Mouse (Mus musculus): ENCODE data around the gene Ptpn14. TPM values are rescaled to one million over a fixed set of nuclear protein-coding genes. Genes with fewer than 3 reads are reported as not detected.

Gene Ptpn14
- total RNA-seq, 2 experiments from 2014 or later = 29.3 to 33.7 TPM

DNA sequence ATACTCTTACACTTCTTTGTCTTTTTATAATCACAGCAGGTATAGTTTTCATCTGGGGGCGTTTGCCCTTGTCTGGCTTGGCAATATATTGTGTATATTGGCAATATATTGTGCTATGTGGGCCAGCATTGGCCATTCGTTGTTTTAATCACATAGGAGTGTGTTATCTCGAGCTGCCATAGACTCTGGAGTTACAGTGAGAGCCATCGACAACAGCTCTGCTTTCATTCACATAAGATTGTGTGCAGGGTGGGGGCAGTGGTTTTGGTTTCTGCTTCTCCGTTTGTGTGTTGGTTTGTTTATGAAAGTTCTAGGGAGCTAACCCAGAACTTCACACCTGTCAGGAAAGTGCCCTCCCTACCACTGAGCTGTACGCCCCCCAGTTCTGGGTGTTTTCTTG, 138.6 kb downstream of the Ptpn14 start:
- no peak for DNase-seq

DNA sequence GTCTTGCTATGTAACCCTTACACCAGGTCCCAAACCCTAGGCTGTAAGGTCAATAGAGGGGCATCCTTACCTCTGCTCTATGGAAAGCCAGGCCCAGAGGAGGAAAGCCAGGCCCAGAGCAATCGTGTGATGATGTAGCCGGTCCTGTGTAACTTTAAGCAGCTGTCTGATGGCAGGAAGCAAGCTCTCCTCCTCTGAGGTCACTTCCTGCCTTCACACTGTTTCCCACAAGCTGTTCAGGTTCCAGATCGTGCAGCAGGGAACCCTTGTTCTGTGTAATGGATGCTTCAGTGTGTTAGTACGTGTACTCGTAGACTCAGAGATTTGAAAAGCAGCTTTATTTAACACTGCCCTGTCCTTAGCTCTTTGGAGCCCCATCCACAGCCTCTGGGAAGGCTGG, 139.0 kb downstream of the Ptpn14 start:
- DNase-seq = peak; percentile 67

DNA sequence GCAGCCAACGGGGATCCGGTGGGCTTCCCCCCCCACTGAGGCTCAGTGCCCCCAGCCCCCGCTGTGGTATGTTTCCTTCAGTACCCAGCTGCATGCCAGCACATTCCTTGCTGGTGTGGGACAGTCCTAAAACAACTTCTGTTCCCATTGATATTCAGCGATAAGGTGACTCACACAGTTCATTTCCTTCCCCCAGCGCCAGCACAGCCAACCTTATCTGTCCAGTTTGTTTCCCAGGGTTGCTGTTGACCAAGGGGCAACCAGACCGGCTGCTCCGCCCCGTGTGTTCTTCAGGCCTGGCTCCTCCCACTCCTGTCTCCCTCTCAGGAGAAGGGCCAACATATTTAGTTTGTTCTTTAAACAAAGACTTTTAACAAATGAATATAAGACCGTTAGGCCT, 139.4 kb downstream of the Ptpn14 start:
- DNase-seq = peak; percentile 78 to 89

DNA sequence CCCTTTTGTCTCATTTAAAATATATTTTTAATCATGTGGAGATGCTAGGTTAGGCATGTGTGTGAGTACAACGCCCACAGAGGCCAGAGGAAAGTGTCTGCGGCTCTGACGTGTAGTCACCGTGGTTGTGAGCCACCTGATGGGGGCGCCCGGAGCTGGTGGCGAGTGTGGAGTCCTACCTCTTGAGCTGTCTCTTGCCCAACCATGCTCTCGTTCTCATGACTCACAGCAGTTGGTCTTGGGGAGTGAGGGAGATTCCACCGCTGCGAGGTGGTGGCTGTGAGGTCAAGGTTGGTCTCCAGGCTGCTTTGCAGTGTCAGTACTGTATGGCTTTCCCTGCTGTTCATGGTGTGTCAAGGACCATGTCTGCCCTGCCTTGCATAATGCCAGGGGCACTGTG, 140.0 kb downstream of the Ptpn14 start:
- DNase-seq = no peak

DNA sequence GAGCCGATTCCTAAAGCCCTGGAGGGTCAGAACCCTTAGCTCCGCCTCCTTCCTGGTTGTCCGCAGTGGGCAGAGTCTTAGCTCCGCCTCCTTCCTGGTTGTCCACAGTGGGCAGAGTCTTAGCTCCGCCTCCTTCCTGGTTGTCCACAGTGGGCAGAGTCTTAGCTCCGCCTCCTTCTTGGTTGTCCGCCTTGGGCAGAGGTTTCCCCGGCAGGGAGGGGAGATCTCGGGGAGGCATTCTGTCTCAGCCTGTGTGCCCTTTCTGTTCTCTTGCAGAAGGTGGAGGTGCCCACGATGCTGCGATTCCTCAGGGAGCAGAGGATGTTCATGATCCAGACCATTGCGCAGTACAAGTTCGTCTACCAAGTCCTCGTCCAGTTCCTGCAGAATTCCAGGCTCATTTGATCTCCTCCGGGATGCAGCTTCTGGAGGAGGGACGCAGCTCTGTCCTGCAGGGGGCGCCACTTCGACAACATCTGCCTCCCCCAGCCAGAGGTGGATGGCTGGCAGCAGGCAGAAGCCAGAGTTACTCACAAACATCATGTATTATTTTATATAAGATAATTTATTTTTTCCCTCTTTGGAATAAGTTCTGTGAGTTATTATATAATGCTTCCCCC, 141.7 kb downstream of the Ptpn14 start:
- DNase-seq = no peak

DNA sequence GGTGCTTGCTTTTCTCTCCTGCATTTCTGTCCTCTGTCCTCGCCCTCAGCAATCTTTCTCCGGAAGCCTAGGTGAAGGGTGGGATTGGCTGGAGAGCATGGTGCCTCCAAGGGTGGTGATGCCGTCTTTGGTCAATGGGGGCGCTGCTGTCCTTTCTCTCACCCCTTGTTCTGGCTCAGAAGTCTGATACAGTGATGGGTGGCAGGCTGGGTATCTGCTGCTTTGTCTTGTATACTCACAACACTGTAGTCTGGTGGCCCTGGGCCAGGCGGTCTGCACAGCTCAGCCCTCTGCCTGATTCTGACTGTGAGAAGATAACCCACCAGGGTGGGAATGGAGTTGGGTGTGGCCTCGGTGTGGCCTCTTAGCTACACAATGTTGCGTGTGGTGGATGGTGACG, 142.5 kb downstream of the Ptpn14 start:
- DNase-seq = no peak

DNA sequence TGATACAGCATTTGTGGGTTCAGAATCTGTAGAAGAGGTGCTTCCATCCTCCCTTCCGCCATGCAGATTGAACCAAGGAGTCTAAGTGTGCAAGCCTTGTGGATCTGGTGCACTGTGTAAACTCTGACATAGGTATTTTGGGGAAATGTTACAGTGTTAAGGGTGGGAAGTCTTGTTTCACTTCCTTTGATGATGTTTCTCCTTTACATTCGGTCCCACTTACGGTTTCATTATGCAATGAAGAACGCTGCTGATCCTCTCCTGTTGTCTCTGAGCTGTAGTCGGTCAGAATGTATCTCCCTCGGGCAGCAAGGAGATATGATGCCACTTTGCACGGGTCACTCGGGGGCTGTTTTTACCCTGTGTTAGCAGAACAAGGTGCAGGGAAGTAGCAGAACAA, 143.6 kb downstream of the Ptpn14 start:
- no peak for DNase-seq

DNA sequence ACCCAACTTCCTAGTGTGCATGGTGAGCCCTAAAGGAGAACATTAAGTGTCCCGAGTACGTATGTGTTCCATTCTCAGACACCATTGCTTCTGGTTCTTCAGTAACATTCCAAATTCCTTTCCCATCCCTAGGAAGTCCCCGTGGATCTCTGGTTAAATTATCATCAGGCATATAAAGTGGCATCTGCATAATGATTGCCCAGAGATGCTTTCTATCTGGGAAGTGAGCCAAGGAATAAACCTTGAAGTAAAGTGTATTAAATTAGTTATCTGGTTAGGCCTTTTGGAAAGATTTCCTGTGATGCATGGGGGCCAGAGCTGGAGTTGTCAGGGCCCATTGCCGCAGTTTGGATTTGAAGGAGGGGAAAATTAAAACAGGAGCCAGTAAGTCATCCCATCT, 144.0 kb downstream of the Ptpn14 start:
- no peak for DNase-seq

DNA sequence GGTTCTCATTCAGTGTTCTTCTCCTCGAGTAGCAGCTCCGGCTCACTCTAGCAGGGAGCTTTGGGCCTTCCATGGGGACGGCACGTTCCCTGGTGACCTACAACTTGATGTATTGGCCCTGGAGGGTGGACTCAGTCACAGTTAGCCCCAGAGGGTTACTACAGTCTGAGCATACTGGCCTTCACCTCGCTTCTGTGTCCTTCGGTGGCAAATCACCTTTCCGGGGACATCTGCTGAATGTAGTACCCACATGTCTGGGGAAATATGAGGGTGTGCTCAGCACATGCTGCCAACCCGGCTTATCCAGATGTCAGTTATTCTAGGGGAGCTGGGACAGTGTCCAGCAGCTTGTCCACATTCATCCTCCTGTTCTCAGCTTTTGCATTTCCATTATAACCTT, 145.5 kb downstream of the Ptpn14 start:
- DNase-seq = peak; percentile 56

DNA sequence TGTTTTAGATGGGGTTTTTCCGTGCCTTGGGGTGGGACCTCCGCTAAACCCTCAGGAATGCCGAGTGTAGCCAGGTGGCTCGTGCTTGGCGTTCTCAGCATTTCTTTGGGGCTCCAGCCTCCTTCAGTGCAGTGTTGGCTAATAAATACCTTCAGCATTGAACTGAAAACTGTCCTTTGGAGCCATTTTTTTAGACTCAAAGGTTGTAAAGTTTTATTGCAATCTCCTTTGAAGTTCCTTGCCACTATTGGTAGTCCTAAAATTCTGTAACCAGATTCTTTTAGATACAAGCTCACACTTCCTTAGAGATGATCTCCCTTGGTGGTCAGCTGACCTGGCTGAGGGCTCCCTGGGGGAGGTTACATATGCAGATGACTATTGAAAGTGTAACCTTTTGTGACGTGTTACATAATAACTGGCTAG, 147.4 kb downstream of the Ptpn14 start:
- DNase-seq = no peak

DNA sequence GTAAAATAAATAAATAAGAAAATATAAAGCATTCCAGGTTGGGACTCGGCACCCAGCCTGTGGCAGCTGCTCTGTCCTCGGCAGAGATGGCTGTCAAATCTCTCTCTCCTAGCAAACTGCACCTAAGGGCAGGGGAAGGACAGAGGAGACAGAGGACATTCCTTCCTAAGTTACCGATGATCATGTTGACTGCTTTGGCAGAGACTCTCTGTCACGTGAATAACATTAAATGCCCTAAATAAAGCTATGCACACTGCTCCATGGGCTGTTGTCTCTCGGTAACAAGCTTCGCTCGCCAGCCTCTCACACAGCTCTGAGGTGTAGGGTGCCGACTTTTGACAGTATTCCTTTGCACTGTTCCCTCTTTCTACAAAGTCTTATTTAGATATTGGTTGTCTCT, 148.1 kb downstream of the Ptpn14 start:
- DNase-seq = peak; percentile 61 to 73

DNA sequence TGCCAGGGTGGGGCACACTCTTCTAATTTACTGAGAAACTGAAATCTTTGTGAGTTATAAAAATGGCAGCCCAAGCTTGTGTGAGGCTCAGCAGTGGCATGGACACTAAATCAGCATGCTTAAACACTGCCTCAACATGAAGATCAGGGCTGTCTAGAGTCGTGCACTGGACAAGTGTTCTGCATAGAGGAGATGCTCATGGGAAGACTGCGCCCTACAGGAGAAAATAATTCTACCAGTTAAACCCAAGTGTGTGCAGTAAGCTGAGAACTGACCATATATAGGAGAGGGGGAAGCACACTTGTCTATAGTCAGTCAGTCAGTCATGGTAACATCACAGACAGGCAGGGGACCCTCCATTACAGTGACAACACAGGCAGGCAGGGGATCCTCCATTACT, 151.1 kb downstream of the Ptpn14 start:
- no peak for DNase-seq

DNA sequence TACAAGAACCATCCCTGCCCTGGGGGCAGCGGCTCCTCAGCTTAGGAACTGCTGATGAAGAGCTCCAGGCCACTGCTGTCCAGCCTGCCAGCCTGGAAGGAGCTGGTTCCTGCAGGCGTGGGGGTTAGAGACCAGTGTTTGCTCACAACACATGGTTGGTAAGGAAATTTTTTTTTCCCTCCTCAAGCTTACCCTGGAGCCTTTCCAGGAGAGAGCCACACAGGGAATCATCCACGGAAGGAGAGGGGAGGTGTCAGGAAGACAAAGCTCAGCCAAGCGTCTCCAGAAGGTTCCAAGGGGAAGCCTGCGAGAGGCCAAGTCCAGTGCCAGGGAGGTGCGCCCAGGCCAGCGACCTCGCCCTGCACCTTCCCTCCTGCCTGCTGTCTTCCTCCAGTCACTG, 151.9 kb downstream of the Ptpn14 start:
- DNase-seq = peak in 1 of 2 experiments; percentile 80

DNA sequence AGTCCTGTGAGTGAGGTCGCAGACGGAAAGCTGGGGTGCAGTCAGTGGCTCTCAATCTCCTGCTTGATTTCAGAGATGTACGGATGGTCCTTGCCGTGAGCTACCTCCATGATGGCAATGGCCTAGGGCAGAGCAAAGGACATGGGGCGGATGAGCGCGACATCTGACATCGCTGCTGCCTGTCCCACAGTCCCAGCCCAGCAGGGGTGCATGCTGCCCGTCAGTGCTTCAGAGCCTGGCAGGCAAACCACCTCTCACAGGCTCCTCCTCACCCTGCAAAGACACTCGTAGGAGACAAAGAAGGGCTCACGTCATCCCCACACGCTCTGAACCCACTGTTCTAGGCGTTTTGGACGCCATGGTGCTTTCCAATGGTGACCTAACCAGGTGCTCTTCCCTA, 152.7 kb downstream of the Ptpn14 start:
- DNase-seq = no peak

DNA sequence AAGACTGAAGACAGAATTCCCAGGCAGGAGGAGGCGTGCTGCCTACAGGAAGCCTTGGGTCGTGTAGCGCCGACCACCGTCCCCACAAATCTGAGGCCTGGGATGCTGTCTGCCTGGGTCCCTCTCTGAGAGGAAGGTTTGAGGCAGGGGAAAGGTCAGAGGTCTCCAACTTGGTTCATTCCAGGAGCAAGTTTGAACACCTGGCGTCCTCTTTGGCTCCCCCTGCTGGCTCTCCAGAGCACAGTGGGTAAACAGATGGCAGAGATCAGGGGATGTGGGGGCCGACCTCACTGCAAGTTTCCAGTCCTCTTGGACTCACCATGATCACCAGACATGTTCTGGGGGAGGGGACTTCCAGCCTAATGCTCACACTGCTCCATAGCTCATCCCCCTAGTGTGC, 154.8 kb downstream of the Ptpn14 start:
- peak; percentile 51 to 78 for DNase-seq

DNA sequence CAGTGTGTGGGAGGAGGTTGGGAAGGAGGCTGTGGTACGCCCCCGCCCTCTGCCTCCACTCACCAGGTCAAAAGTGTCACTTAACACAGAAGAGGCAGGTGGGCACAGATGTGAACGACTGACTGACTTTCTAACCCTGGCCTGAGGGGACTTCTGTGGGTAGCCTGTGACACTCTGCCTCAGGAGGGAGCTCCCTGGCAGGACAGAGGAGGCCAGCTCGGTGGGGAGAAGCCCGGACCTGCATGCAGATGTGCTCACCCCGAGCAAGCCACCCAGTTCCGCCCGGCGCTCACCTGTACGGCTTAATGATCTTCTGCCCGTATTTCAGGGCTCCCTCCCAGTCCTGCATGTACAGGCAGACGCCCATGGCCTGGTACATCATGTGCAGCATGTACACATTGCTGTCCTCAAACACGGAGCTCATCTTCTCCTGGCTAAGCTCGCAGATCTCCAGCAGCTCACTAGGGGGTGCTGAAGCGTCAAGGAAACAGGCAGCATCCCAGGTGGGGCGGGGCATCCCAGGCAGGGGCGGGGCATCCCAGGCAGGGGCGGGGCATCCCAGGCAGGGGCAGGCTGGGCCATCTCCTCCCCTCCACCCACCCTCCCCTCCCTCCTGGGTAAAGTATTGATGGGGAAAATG, 155.6 kb downstream of the Ptpn14 start:
- peak; percentile 52 to 72 for DNase-seq

DNA sequence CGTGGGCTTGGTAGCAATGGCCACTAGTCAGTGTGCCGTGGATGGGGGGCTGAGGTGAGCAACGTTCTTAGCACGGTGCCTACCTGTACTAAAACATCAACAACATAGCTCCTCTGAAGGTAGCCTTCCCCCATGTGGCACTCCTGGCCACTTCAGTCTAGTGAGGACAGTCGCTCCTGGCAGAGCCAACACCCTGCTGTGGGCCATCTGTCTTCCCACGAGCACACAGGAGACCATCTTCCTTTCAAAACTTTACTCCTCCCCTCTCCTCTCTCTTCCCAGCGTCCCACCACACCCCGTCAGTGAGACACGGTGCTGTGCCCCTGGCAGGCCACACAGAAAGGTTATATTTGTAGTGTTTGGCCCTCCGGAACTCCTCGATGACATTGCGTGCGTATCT, 156.9 kb downstream of the Ptpn14 start:
- no peak for DNase-seq

DNA sequence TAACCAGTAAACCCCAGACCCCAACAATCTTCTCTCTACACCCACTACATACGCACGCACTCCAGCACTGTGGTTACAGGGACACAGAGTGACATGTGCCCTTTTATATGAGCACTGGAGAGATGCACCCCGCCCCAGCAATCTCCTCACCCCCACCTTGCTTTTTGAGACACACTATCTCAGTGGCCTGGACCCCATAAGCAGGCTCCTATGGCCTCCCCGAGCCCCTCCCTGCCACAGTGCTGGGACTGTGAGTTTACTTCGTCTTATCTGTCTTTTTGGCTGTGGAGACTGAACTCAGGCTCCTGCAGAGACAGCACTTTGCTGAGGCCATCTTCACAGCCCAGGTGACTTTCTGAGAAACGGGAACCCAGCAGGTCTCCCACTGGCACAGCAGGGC, 157.9 kb downstream of the Ptpn14 start:
- DNase-seq = no peak

DNA sequence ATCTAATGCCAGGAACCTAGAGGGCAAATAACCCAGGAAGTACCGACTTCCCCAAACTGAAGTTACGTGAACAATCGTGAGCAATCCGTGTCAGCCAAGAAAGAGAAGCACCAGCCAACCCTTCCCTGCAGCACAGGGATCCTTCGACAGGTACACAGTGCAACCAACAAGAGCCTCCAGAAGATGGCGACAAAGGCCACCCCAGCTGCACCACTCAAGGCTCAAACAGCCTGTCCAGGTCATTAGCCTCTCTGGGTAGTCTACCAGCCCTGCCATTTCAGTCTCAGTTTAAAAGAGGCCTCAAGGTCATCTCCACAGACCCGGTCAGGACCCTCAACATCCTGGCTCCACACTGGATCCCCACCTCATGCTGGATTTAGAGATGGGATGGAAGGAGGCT, 159.4 kb downstream of the Ptpn14 start:
- peak; percentile 69 to 77 for DNase-seq

DNA sequence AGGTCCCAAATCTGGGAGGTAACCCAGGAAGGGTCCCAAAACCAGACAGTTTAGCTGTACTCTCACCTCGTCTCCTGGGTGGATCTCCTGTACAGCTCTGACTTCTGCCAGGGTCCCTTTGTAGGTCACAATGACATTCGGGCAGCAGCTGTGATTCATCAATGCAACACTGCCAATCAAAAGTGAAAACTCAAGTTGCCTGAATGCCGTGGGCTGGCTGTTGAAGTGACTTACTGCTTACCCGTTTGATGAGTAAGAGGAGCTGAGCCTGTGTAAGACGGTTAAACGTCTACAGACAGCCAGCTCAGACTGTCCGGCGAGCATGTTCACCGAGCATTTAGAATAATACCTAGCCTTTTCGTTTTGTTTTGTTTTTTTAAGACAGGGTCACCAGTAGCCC, 160.7 kb downstream of the Ptpn14 start:
- no peak for DNase-seq

DNA sequence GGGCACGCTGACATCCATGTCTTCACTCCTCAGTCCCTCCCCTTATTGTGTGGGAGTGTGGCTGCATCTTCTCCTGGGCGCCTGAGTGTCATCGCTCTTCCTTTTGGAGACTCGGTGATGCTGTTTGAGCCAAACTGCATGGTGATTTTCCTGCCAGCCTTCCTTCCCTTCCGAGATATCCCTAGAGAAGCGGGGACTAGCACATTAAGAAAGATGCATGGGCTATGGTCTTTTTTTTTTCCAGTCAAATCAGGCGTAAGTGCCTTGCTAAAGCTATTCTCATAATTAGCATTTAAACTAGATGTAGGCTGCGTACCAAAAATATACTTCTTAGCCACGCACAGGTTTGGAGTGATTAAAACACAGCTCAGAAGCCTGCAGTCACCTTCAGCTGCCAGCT, 166.1 kb downstream of the Ptpn14 start:
- no peak for DNase-seq

DNA sequence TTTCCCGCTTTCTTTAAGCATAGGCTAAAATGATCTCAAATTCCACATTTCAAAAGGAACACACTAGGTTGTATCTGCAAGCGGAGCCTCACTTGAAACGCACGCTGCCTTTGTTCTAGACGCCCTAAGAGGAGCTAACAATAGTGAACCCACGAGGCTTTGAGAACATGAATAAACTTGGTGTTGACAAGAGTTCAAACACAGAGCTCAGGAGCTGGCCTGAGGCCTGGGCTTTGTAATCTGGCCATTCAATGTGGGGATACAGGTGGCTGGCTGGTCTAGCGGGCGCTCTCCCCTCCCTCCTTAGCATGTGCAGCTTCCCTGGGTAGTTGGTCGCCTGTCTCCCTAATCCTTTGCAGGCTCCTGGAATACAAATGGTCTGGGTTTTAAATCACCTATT, 169.8 kb downstream of the Ptpn14 start:
- no peak for DNase-seq

DNA sequence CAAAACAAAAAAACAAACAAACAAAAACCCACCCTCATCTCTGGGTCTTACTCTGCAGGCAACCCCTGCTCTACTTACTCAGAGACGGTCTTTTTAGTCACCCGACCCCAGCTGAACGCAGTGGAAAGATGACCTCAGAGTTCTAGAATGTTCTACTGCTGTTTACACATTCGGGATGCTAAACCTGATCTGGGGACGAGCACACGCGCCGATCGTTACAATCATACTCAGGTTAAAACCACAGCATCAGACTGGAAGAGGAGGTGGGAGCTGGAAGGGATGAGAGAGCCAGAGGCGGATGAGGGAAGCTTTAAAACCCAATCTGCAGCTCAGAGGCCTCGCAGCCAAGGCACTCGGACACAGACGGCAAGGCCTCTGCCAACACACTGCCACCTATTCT, 170.6 kb downstream of the Ptpn14 start:
- no peak for DNase-seq

DNA sequence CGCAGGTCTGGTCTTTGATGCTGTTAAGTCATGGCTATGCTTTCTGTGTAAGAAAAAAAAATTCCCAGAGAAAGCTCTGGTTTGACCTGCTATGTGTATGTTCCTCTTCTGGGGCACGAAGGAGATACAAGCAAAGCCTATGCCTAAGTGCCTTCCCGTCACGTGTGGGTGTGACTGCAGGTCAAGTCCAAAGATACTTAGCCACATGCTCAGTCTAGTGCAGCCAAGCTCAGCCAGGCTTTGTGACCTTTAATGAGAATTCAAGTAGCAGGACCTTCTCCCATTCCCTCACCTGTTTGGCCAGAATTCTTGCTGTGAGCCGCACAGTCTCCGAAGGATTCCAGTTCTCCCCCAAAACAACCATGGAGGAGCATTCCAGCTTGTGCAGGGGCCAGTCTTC, 171.5 kb downstream of the Ptpn14 start:
- DNase-seq = peak in 1 of 2 experiments; percentile 47

DNA sequence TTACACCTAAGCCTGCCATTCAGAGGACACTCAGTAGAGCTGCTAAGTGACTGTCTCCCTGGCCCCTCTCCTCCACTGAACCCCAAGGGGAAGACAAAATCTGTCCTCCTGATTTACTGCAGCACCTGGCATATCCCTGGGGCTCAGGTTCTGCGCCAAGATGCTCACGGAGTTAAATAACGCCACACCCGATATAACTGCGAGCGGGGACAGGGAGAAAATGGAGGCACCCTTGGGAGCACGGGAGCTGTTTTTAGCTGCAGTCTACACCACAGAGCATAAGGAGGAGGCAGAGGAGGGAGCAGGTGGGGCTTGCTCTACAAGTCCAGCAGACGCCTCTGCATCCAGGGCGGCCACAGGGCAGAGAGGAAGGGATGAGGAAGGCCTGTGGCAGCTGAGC, 174.3 kb downstream of the Ptpn14 start:
- DNase-seq = no peak

Measured in heart, adult 18-20 months (tissue).